ENCODE assay signal across 10 mouse cellular contexts in the genomic region with DNA sequence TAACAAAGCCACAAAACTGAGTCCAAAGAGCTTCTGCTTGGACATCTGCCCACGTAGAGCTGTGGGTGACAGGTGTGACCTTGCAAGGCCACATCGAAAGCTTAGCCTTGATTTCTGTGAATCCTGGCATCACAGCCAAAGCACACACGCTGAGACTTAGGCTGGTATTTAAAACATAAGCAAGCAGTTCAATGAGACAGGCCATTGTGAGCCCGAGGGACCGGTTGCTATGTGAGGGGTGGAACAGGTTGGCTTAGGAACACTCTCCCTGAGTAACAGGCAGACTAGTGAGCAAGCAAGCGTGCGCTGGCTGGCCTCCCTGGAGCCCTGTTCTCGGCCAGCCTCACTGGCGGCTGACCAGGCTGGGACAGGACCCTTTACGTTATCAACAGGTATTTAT. TPM values are rescaled to one million over a fixed set of nuclear protein-coding genes. Genes with fewer than 3 reads are reported as not detected.
DNase-seq lines count a peak whose midpoint lies in the region; ATAC-seq and TF ChIP-seq lines count a peak whose summit lies in the region.
"Had no signal": no experiment of that assay in that cellular context is flagged by ENCODE, and none has a peak within 500 bp of the region (broad histone marks: within the 10 kb centered on the region; RNA-seq: fewer than 3 reads in every experiment).

No protein-coding gene starts in this region.

- DNase-seq in liver, adult 2 months (ENCODE audit: extremely low read depth, low read depth, low spot score): peak; percentile 83
- no peak for DNase-seq in liver, embryonic 11.5 days (ENCODE audit: low spot score)
- peak; percentile 69 for DNase-seq in midbrain, postnatal 0 days (ENCODE audit: low spot score)
- DNase-seq in natural killer cell, adult 2 months (ENCODE audit: low spot score in 2 of 2): no peak
- DNase-seq in thymus, postnatal 14 days: no peak
- DNase-seq: cerebellum, adult 8-10 months had no signal

- peaks cover 25% of the 10 kb centered on the region for H3K4me1 ChIP-seq in liver, adult 2 months (ENCODE audit: control insufficient read depth, insufficient read depth, low read length)
- H3K4me1 ChIP-seq in liver, embryonic 11.5 days (replicated peaks; ENCODE audit: control insufficient read depth, insufficient read depth, low read length): peaks cover 34% of the 10 kb centered on the region
- H3K4me1 ChIP-seq in heart, embryonic 13.5 days: peaks cover 92% of the 10 kb centered on the region
- H3K4me1 ChIP-seq in hindbrain, embryonic 16.5 days (ENCODE audit: control insufficient read depth, insufficient read depth, low read depth, low read length): peaks cover 34% of the 10 kb centered on the region
- H3K4me1 ChIP-seq in midbrain, postnatal 0 days (ENCODE audit: insufficient read depth, low read length): peaks cover 16% of the 10 kb centered on the region

- 0 out of 2 replicates have a peak overlapping the region, but pooled peaks have one; percentile 16 for H3K9ac ChIP-seq in liver, adult 2 months (ENCODE audit: low read depth, low read length)
- H3K9ac ChIP-seq in liver, embryonic 11.5 days (ENCODE audit: low read depth, low read length): no peak overlapping the region
- peak overlapping the region; percentile 38; the same call in 1 of the 2 replicates for H3K9ac ChIP-seq in heart, embryonic 13.5 days
- no peak overlapping the region for H3K9ac ChIP-seq in hindbrain, embryonic 16.5 days (ENCODE audit: low read depth, low read length)
- H3K9ac ChIP-seq in midbrain, postnatal 0 days (replicated peaks; ENCODE audit: low read length, poor library complexity, severe bottlenecking): no peak overlapping the region
- H3K9ac ChIP-seq: liver, embryonic 12.5 days had no signal

- no peak for TF ChIP-seq POLR2A in liver, adult 2 months (IDR thresholded peaks at IDR 0.05; ENCODE audit: extremely low read depth, insufficient read depth, low read length)

- no peak overlapping the region for H3K4me3 ChIP-seq in liver, adult 2 months (ENCODE audit: insufficient read depth, low read depth, low read length)
- no peak overlapping the region for H3K4me3 ChIP-seq in liver, embryonic 11.5 days (ENCODE audit: low read depth, low read length)
- H3K4me3 ChIP-seq in heart, embryonic 13.5 days: no peak overlapping the region
- no peak overlapping the region for H3K4me3 ChIP-seq in hindbrain, embryonic 16.5 days (ENCODE audit: low read length)
- no peak overlapping the region for H3K4me3 ChIP-seq in midbrain, postnatal 0 days (ENCODE audit: low read depth, low read length)
- H3K4me3 ChIP-seq: erythroblast, embryonic 14.5 days; liver, embryonic 12.5 days had no signal

- no peaks in the 10 kb centered on the region; the same call in 1 of the 2 replicates for H3K79me2 ChIP-seq in liver, adult 2 months (ENCODE audit: control insufficient read depth, insufficient read depth, low read length)

- no peaks in the 10 kb centered on the region for H3K9me3 ChIP-seq in liver, embryonic 11.5 days (ENCODE audit: control insufficient read depth, low read length)
- H3K9me3 ChIP-seq in heart, embryonic 13.5 days: no peaks in the 10 kb centered on the region
- no peaks in the 10 kb centered on the region for H3K9me3 ChIP-seq in hindbrain, embryonic 16.5 days (ENCODE audit: control insufficient read depth, low read length)
- H3K9me3 ChIP-seq in midbrain, postnatal 0 days (ENCODE audit: low read length): no peaks in the 10 kb centered on the region
- H3K9me3 ChIP-seq: liver, embryonic 12.5 days had no signal

- no peak for TF ChIP-seq CTCF in liver, adult 2 months (IDR thresholded peaks at IDR 0.05; ENCODE audit: low read depth, low read length)
- TF ChIP-seq CTCF in midbrain, postnatal 0 days (IDR thresholded peaks at IDR 0.05): no peak

- ATAC-seq in liver, embryonic 11.5 days (replicated peaks; ENCODE audit: low FRiP score): no peak
- no peak for ATAC-seq in heart, embryonic 13.5 days (ENCODE audit: extremely low read depth, insufficient number of reproducible peaks, low FRiP score, low TSS enrichment)
- ATAC-seq in hindbrain, embryonic 16.5 days: no peak; the same call in 1 of the 2 replicates
- 0 out of 2 replicates have a peak, but pooled peaks have one; percentile 25 for ATAC-seq in midbrain, postnatal 0 days (ENCODE audit: low FRiP score)
- ATAC-seq: liver, embryonic 12.5 days had no signal

- WGBS in liver, adult 2 months: 28% methylated on average over 10 of the region's 10 CpGs
- 79% methylated on average over 10 of the region's 10 CpGs for WGBS in liver, embryonic 11.5 days
- 58% methylated on average over 10 of the region's 10 CpGs for WGBS in heart, embryonic 13.5 days
- 37% methylated on average over 10 of the region's 10 CpGs for WGBS in hindbrain, embryonic 16.5 days
- 49% methylated on average over 10 of the region's 10 CpGs for WGBS in midbrain, postnatal 0 days

- peak overlapping the region; percentile 0; the same call in 1 of the 2 replicates for H3K27ac ChIP-seq in liver, adult 2 months (replicated peaks; ENCODE audit: insufficient read depth, low read depth, low read length)
- no peak overlapping the region for H3K27ac ChIP-seq in liver, embryonic 11.5 days (ENCODE audit: low read depth, low read length)
- peak overlapping the region; percentile 42 for H3K27ac ChIP-seq in heart, embryonic 13.5 days (replicated peaks)
- H3K27ac ChIP-seq in hindbrain, embryonic 16.5 days (ENCODE audit: low read depth, low read length): peak overlapping the region; percentile 26; the same call in 1 of the 2 replicates
- peak overlapping the region; percentile 68; the same call in 1 of the 2 replicates for H3K27ac ChIP-seq in midbrain, postnatal 0 days (ENCODE audit: low read depth, low read length)
- H3K27ac ChIP-seq: liver, embryonic 12.5 days had no signal

- H3K27me3 ChIP-seq in liver, adult 2 months (ENCODE audit: control insufficient read depth, insufficient read depth, low read length): no peaks in the 10 kb centered on the region
- no peaks in the 10 kb centered on the region for H3K27me3 ChIP-seq in liver, embryonic 11.5 days (replicated peaks; ENCODE audit: control insufficient read depth, insufficient read depth, low read length)
- H3K27me3 ChIP-seq in heart, embryonic 13.5 days (replicated peaks): no peaks in the 10 kb centered on the region
- H3K27me3 ChIP-seq in hindbrain, embryonic 16.5 days (replicated peaks; ENCODE audit: control insufficient read depth, insufficient read depth, low read length): no peaks in the 10 kb centered on the region
- H3K27me3 ChIP-seq in midbrain, postnatal 0 days (ENCODE audit: insufficient read depth, low read length): no peaks in the 10 kb centered on the region
- H3K27me3 ChIP-seq: liver, embryonic 12.5 days had no signal

- no peaks in the 10 kb centered on the region for H3K36me3 ChIP-seq in liver, adult 2 months (ENCODE audit: control insufficient read depth, insufficient read depth, low read length)
- H3K36me3 ChIP-seq in liver, embryonic 11.5 days (ENCODE audit: control insufficient read depth, insufficient read depth, low read length): no peaks in the 10 kb centered on the region
- no peaks in the 10 kb centered on the region for H3K36me3 ChIP-seq in heart, embryonic 13.5 days
- H3K36me3 ChIP-seq in hindbrain, embryonic 16.5 days (ENCODE audit: control insufficient read depth, insufficient read depth, low read length): no peaks in the 10 kb centered on the region
- H3K36me3 ChIP-seq in midbrain, postnatal 0 days (ENCODE audit: insufficient read depth, low read length): no peaks in the 10 kb centered on the region
- H3K36me3 ChIP-seq: liver, embryonic 12.5 days had no signal

- H3K4me2 ChIP-seq in liver, embryonic 11.5 days: no peak overlapping the region
- H3K4me2 ChIP-seq in heart, embryonic 13.5 days: no peak overlapping the region
- no peak overlapping the region for H3K4me2 ChIP-seq in hindbrain, embryonic 16.5 days (ENCODE audit: low read length)
- no peak overlapping the region for H3K4me2 ChIP-seq in midbrain, postnatal 0 days (ENCODE audit: low read depth, low read length, poor library complexity, severe bottlenecking)
- H3K4me2 ChIP-seq: liver, embryonic 12.5 days had no signal

RNA-seq across cellular contexts. Expression of a gene that starts 58.5 kb away (rescaled TPM):
- not detected in 2 replicates for total RNA-seq in liver, adult 2 months (2014; rRNA removed)
- not detected in 2 replicates for polyA plus RNA-seq in liver, adult 2 months (2012; rRNA removed)
- polyA plus RNA-seq in liver, embryonic 11.5 days (2014; fragmentation: Nextera tagmentation; extraction: Ambion mirVana): 0.61 and 0.97 TPM in 2 replicates
- polyA plus RNA-seq in heart, embryonic 13.5 days (2015; fragmentation: Nextera tagmentation; extraction: Ambion mirVana): 0.49 and 0.55 TPM in 2 replicates
- polyA plus RNA-seq in hindbrain, embryonic 16.5 days (2015; fragmentation: Nextera tagmentation; extraction: Ambion mirVana): 1.4 and 1.6 TPM in 2 replicates
- total RNA-seq in midbrain, postnatal 0 days (2014; rRNA removed): 4.1 and 8.2 TPM in 2 replicates
- polyA plus RNA-seq in midbrain, postnatal 0 days (2015; fragmentation: Nextera tagmentation; extraction: Ambion mirVana): 2.3 and 2.5 TPM in 2 replicates
- polyA plus RNA-seq: erythroblast, embryonic 14.5 days had no signal

Comparison
In these comparisons a context has a peak if more than half of its experiments do, and no peak if none do; other contexts are left out.
1. DNase-seq: peak in liver, adult 2 months (single experiment) and midbrain, postnatal 0 days (single experiment); none in liver, embryonic 11.5 days (single experiment), natural killer cell, adult 2 months (0 of 2) and thymus, postnatal 14 days (single experiment).
2. H3K9ac ChIP-seq: peak in liver, adult 2 months (single experiment) and heart, embryonic 13.5 days (single experiment); none in liver, embryonic 11.5 days (single experiment), hindbrain, embryonic 16.5 days (single experiment) and midbrain, postnatal 0 days (single experiment).